Mouse (Mus musculus) testis, adult 10 weeks (tissue): Measurements from ENCODE around the gene Pdk2. TPM values are rescaled to one million over a fixed set of nuclear protein-coding genes. Genes with fewer than 3 reads are reported as not detected.

Experiments
- polyA plus RNA-seq: library from polyadenylated mRNA; stranded (reverse); fragments of 350-450 nt; fragmentation: Illumina TruSeq; extraction: RNeasy Lipid Tissue Mini Kit (QIAGEN cat#74804); gene quantifications from one replicate; pipeline ENCODE4 v1.2.3, GENCODE M21; 2014; ENCODE audit warnings: low read depth, low replicate concordance

Pdk2 gene
- 11.8 TPM for polyA plus RNA-seq

GRCm38 (mm10) chr11:95041139-95041609 lies at the start of gene Pdk2:
Pdk2 (minus strand) TSS chr11:95041354.

GRCm38 (mm10) chr11:95076536-95077111 lies 35.5 kb upstream of the Pdk2 start, which contains the start of gene Itga3:
Itga3 (minus strand) TSS chr11:95076801.

GRCm38 (mm10) chr11:95009629-95010014 lies 31.5 kb downstream of the Pdk2 start, which contains the start of gene Samd14:
Samd14 (plus strand) TSS chr11:95009879.

GRCm38 (mm10) chr11:94990749-94991577 lies 50.2 kb downstream of the Pdk2 start, which contains the start of gene Ppp1r9b:
Ppp1r9b (plus strand) TSS chr11:94991035.

Other genes starting within 250 kb of the Pdk2 start
- 1.8 TPM for gene Col1a1, start 105.1 kb downstream of the Pdk2 start, polyA plus RNA-seq
- 95.6 TPM for gene Hils1, start 73.8 kb downstream of the Pdk2 start, polyA plus RNA-seq
- 0.14 TPM for gene Sgca, start 65.0 kb downstream of the Pdk2 start, polyA plus RNA-seq
- 5.4 TPM for gene Ppp1r9b, start 50.3 kb downstream of the Pdk2 start, polyA plus RNA-seq
- not detected for gene Samd14, start 31.5 kb downstream of the Pdk2 start, polyA plus RNA-seq
- 0.07 TPM for gene Itga3, start 35.4 kb upstream of the Pdk2 start, polyA plus RNA-seq
- gene Dlx3, start 78.8 kb upstream of the Pdk2 start, polyA plus RNA-seq, result not detected
- gene Dlx4, start 104.9 kb upstream of the Pdk2 start, polyA plus RNA-seq, result 1.1 TPM
- gene Tac4, start 220.2 kb upstream of the Pdk2 start, polyA plus RNA-seq, result not detected